Mouse (Mus musculus): ENCODE measurements at regions not wholly inside any gene's neighbourhood (a gene's known extent, or its start where the extent isn't known, plus 50 kb on each side); places are given as distances from the start of the nearest gene placed in this dataset.
A peak's percentile ranks its signal among the peaks of the same experiment; 100 is the strongest.

GRCm38 (mm10) chr1:73123012-73123411, 107.3 kb upstream of the Tnp1 start:
- no peak for DNase-seq (ENCODE audit: low read depth, low spot score)

DNA sequence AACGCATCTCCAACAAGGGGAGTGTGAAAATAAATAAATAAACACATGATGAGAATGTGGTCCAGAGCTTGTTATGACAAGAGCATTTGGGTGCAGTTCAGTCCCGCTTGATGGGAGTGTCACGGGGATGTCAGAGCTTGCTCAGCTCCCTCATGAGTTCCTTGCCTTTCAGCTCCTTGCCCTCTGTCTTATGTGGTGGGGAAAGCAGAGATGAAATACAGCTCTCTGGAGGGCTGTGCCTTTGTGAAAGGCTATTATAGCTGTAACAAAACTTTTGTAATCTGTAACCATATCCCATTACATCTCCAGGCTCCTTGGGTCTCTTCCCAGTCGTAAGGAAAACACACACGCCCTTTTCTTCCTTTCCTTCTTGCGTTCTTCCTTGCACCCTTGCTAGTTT, 103.0 kb upstream of the Tnp1 start:
- DNase-seq (ENCODE audit: low read depth, low spot score) = no peak

DNA sequence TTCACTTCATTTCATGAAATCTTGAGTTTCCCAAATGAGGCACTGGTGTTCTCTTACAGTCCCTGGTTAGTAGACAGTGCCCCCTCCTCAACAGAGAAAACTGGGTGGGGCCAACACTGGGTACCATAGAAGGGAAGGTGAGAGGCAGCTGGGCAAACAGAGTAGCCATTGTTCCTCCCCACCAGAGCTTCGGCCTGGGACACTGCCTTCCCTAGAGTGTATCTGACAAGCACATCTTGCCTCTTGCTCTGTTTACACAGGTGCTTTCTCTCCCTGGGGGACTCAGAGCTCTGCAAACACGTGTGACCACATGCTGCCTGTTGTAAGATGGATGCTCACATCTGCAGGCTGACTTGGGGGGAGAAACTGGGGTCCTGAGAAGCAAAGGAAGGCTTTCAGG, 100.8 kb upstream of the Tnp1 start:
- DNase-seq (ENCODE audit: low read depth, low spot score) = no peak

DNA sequence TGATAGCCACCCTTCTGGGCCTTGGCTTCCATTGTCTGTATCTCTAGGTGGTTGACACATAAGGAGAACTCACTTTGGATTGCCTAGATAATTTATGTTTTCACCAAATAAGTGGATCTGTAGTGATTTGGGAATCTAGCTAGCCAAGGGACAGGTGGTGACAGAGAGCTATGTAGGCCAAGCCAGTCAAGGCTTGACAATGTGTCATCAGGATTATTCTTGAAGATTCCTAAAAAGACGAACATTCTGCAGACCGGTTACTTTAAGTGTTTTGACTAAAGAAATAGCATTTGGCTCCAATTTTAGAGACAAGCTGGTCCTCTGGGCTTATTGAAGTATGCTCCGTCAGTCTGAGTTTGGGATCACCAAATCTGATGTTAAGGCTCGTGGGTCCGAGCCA, 100.1 kb upstream of the Tnp1 start:
- no peak for DNase-seq (ENCODE audit: low read depth, low spot score)

- DNase-seq (ENCODE audit: low read depth, low spot score) = peak; percentile 41
These were observed 97.4 kb upstream of the Tnp1 start for GRCm38 (mm10) chr1:73113137-73113536.

DNA sequence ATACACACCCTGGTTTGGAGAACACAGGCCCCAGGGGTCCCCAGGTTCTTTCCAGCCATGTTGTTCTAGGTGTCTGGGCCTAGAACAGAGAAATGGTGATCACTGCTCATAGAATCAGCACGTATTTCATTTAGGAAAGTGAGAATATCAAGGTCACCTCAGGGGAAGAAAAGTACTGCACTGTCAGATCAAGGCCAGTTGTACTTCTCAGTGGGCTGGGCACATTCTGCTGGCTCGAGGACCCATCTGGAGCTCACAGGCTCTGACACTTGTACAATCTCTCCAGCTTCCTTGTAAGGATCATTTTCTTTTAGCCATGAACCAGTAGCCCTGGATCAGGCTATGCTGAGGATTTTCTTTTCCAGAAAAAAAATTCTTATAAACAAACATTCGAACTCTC, 97.0 kb upstream of the Tnp1 start:
- no peak for DNase-seq (ENCODE audit: low read depth, low spot score)

DNA sequence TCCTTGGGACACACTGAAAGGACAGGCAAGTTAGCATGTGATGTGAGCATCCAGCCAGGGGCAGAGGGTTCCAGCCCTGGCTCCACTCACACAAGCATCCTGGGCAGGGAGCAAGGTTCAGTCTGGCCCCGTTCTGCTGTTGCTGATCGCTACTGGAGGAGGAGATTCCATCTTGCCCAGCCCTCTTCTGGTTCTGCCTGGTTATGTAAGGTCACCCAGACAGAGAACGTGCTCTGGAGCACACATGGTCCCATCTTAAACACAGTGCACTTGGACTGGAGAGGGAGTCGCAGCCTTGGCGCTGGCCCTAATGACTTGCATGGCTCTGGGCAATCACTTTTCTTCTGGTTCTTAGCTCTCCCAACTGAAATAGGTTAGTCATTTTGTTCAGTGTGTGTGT, 96.2 kb upstream of the Tnp1 start:
- no peak for DNase-seq (ENCODE audit: low read depth, low spot score)

DNA sequence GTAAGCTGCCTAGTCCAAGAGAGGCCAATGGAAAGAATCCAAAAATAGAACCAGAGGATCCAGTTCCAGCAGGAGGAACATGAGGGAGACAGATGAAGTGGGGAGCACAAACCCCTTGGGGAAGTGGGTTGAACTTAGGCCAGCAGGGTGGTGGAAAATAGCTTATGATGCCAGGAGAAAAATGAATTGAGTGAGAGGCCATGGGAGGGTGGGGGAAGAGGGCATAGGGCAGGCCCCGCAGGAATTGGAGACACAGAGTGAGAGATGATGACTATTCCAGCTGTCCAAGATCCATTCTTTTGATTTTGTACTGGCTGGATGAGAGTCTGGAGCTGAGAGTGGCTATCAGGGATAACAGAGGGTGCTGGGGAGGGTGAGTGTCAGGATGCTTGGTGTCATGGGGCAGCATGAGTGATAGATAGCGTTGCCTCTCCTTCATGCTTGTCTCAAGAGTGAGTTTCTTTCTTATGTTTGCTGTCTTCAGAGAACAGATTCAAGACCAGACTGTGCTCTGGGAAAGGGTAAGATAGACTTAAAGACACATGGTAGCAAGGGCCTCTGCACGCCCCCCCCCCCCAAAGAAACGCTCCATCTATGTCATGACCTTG, 90.3 kb upstream of the Tnp1 start:
- DNase-seq (ENCODE audit: low read depth, low spot score) = no peak

GRCm38 (mm10) chr1:73097645-73098440, 82.1 kb upstream of the Tnp1 start:
- no peak for DNase-seq (ENCODE audit: low read depth, low spot score)

- DNase-seq (ENCODE audit: low read depth, low spot score) = no peak
These were observed 73.9 kb upstream of the Tnp1 start for GRCm38 (mm10) chr1:73089636-73090035.

DNA sequence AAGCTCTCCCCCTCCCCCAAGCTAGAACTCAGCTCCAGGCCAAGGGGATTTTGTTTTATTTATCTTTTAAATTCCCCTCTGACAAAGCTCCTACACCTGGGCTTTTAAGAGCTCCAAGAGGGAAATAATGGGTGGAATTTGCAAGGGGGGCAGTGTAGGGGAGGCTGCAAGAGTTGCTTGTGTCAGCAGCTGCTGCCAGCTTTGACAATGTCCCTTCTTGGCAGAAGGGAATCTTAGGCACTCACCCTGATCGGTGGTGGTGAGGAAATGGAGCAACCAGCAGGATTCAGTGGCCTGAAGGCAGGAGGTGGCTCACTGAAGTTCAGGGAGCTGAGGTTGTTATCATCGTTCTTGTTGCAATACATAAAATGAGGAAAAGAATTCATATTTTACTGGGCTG, 72.8 kb upstream of the Tnp1 start:
- no peak for DNase-seq (ENCODE audit: low read depth, low spot score)

- no peak for DNase-seq (ENCODE audit: low read depth, low spot score)
These were observed 69.2 kb upstream of the Tnp1 start for GRCm38 (mm10) chr1:73084946-73085345.

DNA sequence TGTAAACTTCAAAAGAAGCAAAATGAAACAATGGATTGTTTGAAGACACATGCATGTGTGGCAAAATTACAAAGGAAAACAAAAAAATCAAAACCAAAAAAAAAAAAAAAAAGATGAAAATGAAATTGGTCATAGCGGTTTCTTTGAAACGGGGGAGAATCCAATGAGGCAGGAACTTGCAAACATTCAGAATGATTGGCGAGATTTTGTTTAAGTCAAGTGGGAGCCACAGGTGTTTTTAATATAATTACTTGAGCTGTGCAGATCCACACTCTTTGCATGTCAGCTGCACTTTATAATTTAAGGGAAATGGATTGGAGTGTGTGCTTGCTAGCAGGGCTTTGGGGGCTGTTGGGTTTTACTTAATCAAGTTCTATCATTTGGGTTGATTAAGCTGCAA, 67.7 kb upstream of the Tnp1 start:
- no peak for DNase-seq (ENCODE audit: low read depth, low spot score)

DNA sequence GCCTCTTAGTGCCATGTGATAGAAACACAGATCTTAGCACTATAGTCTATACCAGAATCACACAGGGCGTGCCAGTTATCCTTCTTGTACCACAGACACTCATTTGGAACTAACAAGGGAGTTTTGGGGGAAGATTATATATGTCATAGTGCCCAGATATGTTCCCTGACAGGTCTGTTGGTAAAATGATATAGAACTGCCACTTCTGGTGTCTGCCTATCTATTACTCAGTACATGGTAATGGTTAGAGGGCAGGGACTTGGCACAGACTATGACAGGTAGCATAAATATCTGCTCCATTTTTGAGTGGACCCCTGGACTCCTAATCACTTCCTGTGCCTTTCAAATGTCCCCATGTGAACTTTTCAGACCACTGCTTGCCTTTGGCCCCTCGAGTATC, 63.8 kb upstream of the Tnp1 start:
- no peak for DNase-seq (ENCODE audit: low read depth, low spot score)

DNA sequence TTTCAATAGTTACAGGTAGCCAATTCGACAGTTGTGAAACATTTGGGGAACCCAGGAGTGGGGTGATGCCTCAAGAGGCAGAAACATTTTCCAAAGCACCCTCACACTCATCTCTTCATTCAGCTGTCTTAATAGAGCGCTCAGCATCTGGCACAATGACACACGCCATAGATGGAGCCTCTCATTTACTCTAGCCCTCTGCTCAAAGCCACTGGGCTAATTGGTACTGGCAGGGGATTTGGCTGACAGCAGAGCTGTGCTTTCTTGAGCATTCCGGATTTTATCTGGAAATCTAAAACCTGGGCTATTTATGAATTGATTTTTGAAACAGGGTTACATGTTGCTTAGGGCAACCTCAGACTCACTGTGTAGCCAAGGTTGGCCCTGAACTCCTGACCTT, 61.4 kb upstream of the Tnp1 start:
- no peak for DNase-seq (ENCODE audit: low read depth, low spot score)

DNA sequence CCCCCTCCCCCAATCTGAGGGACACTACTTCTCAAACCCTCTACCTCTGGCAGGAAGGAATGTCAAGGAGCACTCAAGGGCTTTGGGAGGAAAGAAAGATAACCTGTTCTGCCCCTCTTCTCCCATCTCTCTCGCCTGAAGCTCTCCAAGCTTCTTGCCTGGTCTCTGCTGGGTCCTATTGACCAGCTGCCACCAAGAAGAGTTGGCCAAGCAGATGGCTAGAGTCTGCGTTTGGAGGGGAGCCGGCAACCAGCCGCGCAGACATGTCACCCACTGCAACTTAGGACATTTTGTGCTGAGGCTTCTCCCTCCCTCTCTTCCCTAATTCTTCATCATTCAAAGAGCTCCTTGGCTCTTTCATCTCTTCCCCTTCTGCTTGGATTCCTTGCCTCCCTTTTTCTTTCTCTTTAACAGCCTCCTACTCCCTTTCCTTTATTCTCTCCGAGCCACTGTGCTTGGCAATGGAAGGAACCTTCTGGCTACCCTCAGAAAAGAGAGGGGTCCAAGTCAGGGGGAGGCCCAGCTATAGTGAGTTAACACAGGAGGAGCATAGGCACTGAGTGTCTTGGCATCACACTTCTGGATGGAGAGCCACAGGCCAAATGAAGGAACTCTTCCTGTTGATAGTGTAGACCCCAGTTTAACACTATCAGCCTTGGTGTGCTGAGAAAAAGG, 60.1 kb upstream of the Tnp1 start:
- DNase-seq (ENCODE audit: low read depth, low spot score) = no peak

DNA sequence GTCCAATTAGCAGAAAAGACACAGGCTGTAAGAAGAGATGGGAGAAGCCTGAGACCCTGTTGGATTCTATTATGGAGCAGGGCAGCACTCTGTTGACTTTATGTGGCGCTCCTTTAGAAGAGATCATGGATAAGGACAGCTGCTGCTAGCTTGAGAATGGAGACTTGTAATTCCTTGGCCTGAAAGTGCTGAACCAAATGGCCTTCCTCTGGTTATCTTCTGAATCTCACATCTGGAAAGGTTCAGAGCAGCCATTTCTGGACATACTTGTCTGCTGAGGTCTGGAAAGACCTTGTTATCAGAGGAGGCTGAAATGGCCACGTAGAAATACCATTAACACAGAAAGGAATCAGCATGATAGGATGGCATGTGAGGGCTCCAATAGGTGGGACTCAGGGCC, 59.5 kb upstream of the Tnp1 start:
- DNase-seq (ENCODE audit: low read depth, low spot score) = no peak

GRCm38 (mm10) chr1:73074525-73074924, 58.8 kb upstream of the Tnp1 start:
- DNase-seq (ENCODE audit: low read depth, low spot score) = no peak

GRCm38 (mm10) chr1:73072237-73072904, 56.7 kb upstream of the Tnp1 start:
- no peak for DNase-seq (ENCODE audit: low read depth, low spot score)

- no peak for DNase-seq (ENCODE audit: low read depth, low spot score)
These were observed 54.4 kb upstream of the Tnp1 start for GRCm38 (mm10) chr1:73070126-73070525.

Data from telencephalon, adult 2 months (tissue).